Mouse (Mus musculus) urinary bladder, postnatal 10 days (tissue): ENCODE measurements around the gene Hoxd3.

Experiments used
- DNase-seq: peaks from one replicate; pipeline ENCODE4 v3.0.0; 2022; ENCODE audit warnings: low spot score

The Hoxd3 gene

DNA sequence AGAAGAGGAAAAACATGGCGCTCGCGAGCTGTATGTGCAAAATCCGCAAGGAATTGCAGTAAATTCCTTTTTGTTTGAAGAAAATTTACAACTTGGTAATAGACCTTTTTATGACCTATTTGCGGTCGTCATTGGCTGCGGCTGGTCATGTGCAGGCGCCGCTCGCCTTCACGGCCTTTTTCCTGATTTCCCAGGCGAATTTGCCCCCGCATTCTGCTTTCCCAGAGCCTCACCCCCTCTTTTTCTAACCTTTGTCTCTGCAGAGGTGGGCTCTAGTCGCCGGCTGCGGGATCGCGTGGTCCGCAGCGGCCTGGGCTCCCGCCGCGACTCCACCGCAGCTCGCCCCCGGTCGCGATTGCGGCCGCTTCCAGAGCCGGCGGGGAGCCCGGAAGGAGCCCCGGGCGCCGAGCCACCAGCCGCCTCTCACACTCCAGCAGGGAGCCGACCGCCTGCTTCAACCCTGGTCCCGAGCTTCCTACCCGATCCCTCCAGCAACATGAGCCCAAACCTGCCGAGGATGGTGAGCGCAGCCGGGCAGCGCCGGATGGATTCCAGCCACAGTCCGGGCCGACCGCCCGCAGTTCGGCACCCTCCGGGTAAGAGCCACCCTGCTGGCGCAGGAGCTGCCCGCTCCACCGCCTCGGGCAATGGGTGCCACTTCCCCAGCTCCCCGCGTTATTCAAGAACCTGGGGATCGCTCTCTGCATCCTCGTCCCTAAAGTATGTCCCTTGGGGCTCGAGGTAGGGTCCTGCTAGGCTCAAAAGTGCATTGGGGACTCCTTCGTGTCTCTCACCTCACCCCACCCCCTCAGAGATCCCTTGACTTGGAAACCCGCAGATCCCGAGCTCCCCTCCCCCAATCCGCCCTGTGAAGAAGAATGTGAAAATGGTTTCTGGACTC, at the start of gene Hoxd3, which contains the start of gene Hoxd4:
Hoxd3 (plus strand) TSS at position 207 of the 901 bp plus-strand sequence.
Hoxd4 (plus strand) TSS at position 209 of the 901 bp plus-strand sequence.
- DNase-seq, result no peak

GRCm38 (mm10) chr2:74663291-74663925, 48.3 kb upstream of the Hoxd3 start:
- DNase-seq, result no peak

DNA sequence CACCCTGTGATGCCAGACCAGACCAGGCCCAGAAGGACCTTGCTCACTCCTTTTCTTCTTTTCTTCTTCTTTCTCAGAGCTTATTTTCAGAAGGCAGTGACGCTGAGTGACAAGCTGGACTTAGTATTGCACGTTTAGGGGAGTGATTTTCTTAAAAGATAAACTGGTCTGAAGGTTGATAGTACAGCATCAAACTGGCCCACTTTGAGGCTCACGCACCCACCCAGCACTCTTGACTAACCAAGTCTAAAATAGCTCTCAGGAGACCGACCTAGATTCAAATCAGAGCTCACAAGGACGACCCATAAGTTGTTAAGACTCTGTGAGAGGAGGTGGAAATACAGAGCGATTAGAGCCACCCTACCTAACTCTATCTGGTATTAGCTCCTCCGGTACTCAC, 45.3 kb upstream of the Hoxd3 start:
- DNase-seq, result no peak

GRCm38 (mm10) chr2:74667191-74667841, 44.4 kb upstream of the Hoxd3 start:
- DNase-seq, result no peak

DNA sequence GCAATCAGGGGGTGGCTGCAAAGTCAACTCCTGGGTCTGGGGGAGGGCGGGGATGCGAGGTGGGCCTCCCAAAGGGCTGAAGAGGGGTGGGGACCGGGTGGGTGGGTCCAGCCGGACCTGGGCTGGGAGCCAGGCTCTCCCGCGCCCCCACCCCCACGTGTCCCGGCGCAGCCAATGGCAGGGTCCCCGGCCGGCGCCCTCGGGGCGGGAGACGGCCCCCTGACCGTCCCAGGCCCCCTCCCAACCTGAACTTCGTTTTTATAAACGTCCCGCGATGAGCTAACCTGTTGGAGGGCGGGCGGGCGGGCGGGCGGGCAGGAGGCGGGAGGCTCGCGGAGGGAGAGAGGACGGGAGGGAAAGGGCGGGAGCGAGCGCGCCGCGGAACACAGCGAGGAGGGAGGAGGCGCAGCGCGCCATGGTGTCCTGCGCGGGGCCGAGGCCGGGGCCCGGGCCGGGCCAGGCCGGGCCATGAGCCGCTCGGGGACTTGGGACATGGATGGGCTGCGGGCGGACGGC, 43.8 kb upstream of the Hoxd3 start, which contains the start of gene Hoxd13:
Hoxd13 (plus strand) TSS at position 469 of the 516 bp plus-strand sequence.
- DNase-seq, result no peak

DNA sequence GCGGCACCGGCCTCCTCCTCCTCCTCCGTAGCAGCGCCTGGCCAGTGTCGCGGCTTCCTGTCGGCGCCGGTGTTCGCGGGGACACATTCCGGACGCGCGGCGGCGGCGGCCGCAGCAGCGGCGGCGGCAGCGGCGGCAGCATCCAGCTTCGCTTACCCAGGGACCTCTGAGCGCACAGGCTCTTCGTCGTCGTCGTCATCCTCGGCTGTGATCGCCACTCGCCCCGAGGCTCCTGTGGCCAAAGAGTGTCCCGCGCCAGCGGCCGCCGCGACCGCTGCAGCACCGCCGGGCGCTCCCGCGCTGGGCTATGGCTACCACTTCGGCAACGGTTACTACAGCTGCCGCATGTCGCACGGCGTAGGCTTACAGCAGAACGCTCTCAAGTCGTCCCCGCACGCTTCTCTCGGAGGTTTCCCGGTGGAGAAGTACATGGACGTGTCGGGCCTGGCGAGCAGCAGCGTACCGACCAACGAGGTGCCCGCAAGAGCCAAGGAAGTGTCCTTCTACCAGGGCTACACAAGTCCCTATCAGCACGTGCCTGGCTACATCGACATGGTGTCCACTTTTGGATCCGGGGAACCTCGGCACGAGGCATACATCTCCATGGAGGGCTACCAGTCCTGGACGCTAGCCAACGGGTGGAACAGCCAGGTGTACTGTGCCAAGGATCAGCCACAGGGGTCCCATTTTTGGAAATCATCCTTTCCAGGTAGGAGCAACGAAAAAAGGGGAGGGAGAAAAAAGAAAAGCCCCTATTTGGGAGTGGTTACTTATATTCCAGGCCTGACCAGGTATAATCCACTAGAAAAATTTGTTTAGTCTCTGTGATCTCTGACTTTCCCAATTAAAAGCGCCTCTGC, 43.1 kb upstream of the Hoxd3 start:
- no peak for DNase-seq

- no peak for DNase-seq
These were observed 42.5 kb upstream of the Hoxd3 start for GRCm38 (mm10) chr2:74669230-74669578.

DNA sequence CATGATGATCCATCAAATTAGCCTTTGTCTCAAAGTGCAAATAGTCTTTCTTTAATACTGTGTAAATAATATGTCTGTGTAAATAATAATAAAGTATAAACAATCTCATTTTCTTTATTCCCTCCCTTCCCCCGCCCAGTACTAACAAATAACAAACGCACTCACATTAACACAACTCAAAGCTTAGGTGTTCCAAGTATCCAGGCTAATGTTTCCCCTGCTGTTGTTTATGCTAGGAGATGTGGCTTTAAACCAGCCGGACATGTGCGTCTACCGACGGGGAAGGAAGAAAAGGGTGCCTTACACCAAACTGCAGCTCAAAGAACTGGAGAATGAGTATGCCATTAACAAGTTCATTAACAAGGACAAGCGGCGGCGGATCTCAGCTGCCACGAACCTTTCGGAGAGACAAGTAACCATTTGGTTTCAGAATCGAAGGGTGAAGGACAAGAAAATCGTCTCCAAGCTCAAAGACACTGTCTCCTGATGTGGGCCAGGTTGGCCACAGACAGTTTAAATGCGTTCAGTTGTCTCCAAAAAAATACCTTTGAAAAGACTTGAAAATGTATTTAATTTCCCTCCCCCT, 42.0 kb upstream of the Hoxd3 start:
- no peak for DNase-seq

DNA sequence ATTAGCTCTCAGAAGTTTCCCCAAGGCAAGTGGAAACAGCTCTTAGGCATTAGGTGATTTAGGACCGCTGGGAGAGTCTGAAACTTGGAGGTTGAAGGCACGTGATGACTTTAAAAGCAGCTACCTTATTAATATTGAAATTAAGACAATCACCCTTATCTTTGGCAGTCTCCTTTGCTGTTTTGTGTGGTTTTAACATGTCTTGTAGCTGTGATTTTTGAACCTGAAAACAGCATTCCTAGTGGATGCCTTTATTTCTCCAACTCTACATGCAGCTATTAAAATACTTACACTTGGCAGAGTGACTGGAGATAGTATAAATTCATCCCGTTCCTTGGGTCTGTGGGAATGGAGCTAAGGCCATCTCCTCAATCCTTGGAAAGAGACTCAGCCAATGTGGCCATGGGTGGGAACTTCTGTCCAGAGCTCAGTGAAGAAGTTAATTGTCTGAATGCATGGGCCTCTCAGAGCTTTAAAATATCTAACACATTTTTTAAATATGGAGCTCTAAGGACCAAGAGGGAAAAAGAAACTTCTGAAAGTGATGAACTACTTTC, 41.0 kb upstream of the Hoxd3 start:
- DNase-seq, result no peak

GRCm38 (mm10) chr2:74671847-74672246, 39.9 kb upstream of the Hoxd3 start:
- no peak for DNase-seq

DNA sequence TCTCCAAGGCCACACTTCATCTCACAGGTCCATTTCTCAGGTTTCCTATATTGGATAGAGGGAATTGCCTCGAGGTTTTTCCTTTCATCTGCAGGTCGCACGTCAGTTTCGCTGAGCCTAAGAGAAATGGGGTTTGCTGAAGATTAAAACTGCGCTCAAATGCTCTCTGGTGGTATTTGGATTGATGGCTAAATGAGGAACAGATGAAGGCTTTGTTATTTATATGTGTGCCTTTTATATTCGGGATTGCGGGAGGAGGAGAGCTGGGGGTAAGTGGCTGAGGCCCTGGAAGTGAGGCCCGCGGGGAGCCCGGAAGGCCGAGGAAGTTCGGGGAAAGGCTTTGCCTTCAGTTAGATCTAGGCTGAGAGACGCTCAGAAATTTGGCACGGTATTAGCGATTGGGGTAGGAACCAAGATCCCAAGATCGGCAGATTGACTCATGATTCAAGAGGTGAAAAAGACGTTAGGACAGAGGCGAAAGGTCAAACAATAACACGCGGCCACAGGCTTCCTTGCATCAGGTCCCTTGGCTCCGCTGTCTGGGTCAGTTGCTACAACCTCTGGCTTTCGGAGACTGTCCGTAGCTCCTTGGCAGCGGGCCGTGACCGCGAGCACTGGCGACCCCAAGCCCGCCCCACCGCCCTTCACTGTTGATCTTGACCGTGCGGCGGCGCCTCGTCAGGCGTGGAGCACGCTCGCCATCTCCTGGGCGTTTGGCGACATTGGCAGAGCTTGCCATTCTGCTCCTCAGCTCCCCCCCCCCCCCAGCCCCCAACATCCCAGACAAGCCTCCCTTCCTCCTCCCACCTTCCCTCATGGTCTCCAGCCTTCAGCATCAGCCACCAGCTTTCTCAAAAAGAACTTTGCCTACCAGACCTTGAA, 39.0 kb upstream of the Hoxd3 start:
- no peak for DNase-seq

DNA sequence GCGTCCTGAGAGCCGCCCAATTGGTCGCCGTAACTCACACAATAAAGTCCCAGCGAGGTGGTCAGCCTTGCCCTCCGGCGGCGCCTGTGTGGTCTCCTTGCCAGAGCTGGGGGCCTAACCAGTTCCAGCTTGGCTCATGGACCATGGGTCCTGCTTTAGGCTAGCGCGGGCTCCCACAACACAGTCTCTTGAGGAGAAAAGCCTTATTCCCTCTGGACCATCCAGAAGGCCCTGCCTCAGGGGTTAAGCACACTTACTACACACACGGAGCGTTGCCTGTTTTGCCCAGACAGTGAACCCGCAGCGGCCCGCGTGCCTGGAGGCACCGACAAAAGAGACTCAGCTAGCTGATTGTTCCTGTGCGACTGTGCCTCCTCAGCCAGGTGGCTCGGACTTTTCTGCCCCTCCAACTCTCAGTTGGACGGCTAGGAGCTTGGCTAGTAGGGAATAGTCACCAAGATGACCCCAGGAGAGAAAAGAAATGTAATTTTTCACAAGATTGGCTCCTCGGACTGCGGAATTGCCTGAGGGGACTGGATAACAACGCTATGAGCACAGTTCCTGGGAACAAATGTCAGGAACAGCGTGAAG, 37.8 kb upstream of the Hoxd3 start:
- no peak for DNase-seq

DNA sequence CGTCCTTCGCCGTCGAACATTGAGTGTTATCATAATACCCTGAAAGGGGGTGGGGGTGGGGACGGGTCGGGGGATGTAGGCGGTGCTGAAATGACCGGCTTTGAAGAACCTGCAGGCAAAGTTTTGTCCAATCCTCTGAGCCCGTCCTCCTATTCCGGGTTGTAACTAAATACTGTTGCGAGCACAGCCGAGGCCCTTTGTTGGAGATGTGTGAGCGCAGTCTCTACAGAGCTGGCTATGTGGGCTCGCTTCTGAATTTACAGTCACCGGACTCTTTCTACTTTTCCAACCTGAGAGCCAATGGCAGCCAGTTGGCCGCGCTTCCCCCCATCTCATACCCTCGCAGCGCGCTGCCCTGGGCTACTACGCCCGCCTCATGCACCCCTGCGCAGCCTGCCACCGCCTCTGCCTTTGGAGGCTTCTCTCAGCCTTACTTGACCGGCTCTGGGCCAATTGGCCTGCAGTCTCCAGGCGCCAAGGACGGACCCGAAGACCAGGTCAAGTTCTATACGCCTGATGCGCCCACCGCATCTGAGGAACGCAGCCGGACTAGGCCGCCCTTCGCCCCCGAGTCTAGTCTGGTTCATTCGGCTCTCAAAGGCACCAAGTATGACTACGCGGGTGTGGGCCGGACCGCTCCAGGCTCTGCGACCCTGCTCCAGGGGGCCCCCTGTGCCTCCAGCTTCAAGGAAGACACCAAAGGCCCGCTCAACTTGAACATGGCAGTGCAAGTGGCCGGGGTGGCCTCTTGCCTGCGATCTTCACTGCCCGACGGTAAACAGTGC, 36.7 kb upstream of the Hoxd3 start, which contains the start of gene Hoxd12:
Hoxd12 (plus strand) TSS at position 133 of the 785 bp plus-strand sequence.
- peak; percentile 9 for DNase-seq

DNA sequence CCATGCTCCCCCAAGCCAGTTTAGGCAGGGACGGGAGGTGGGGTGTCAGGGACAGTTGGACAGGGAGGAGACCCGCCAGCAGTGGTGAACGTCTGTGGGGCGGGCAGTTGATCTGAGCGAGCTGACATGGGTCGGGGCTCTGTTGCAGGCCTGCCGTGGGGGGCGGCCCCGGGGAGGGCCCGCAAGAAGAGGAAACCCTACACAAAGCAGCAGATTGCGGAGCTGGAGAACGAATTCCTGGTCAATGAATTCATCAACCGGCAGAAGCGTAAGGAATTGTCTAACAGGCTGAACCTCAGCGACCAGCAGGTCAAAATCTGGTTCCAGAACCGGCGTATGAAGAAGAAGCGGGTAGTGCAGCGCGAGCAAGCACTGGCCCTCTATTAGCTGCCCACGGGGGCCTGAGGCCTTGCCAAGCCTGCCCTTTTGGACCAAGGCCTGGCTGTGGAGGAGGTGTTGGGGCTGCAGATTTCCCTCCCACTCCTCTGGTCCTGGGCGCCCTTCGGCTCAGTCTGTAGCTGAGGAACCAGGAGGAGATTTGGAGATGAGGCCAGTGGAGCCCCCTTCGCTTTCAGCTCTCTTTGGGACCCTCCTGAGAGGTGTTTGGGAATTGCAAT, 36.0 kb upstream of the Hoxd3 start:
- DNase-seq, result peak; percentile 10

- no peak for DNase-seq
These were observed 35.2 kb upstream of the Hoxd3 start for GRCm38 (mm10) chr2:74676376-74677052.

- no peak for DNase-seq
These were observed 34.6 kb upstream of the Hoxd3 start for GRCm38 (mm10) chr2:74677106-74677505.

DNA sequence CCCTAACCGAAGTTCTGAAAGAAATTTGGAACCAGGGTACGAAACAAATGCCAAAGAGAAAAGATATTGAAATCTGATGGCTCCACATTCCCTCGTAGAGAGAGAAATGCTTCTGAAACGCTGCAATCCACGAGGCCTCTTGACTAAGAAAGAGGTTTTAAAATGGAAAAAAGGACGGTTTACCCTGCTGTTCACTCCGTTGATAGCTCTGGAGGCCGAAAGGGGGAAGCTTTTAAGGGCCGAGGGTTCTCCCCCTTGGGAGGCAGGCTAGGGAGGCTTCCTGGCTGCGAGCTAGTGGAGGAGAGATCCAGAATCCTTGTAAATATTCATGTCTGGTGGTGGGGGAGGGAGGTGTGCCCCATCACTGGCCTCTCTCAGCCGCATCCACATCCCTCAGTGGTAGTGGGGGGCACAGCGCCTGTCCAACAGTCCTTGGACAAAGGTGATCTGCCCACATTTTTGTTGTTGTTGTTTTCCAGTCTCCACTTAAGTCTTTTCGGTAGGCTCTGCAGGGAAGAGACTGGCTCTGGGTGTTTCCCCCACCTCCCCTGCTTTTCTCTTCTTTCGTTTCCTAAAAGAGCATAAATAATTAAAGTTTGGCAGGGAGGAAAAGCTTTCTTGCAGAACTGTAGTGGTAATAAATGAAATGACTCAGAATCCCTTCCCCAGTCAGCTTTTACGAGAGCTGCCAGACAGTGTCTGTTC, 32.7 kb upstream of the Hoxd3 start, which contains the start of gene Hoxd11:
Hoxd11 (plus strand) TSS at position 667 of the 705 bp plus-strand sequence.
- no peak for DNase-seq
